Mouse (Mus musculus): Measurements from ENCODE around the gene Rab19. TPM values are rescaled to one million over a fixed set of nuclear protein-coding genes. Genes with fewer than 3 reads are reported as not detected.
"Not testable (repeated sequence)": the region's sequence is repeated elsewhere in the genome, so short reads cannot be mapped to it uniquely, and the experiment has no call there.

The Rab19 gene
- polyA plus RNA-seq, 1 experiment from 2014 or later: 4.0 TPM

GRCm38 (mm10) chr6:39416654-39417053 lies 35.7 kb downstream of the Rab19 start:
- H3K4me3 ChIP-seq (ENCODE audit: low read depth, low read length); H3K4me2 ChIP-seq (ENCODE audit: low read length); H3K4me1 ChIP-seq (replicated peaks; ENCODE audit: control insufficient read depth, insufficient read depth, low read length); H3K27ac ChIP-seq (ENCODE audit: low read depth); H3K9ac ChIP-seq (ENCODE audit: low read length); ATAC-seq (replicated peaks; ENCODE audit: low FRiP score, low TSS enrichment, low read depth); DNase-seq (ENCODE audit: low spot score); H3K9me3 ChIP-seq (ENCODE audit: control insufficient read depth, low read length); H3K36me3 ChIP-seq (ENCODE audit: control insufficient read depth, insufficient read depth, low read length): not testable (repeated sequence)
- peaks cover 27% of the 10 kb centered on the region; the same call in 1 of the 2 replicates for H3K27me3 ChIP-seq (replicated peaks; ENCODE audit: control insufficient read depth, insufficient read depth, low read length)

GRCm38 (mm10) chr6:39419386-39419850 lies 38.4 kb downstream of the Rab19 start:
- Histone ChIP-seq H3K9ac (ENCODE audit: low read length) (peak overlapping the region; percentile 66), H3K9me3 (ENCODE audit: control insufficient read depth, low read length) (no peaks in the 10 kb centered on the region), H3K4me1 (replicated peaks; ENCODE audit: control insufficient read depth, insufficient read depth, low read length) (peaks cover 5% of the 10 kb centered on the region; the same call in 1 of the 2 replicates), H3K36me3 (ENCODE audit: control insufficient read depth, insufficient read depth, low read length) (no peaks in the 10 kb centered on the region), H3K27me3 (replicated peaks; ENCODE audit: control insufficient read depth, insufficient read depth, low read length) (peaks cover 27% of the 10 kb centered on the region; the same call in 1 of the 2 replicates), H3K4me3 (ENCODE audit: low read depth, low read length) (peak overlapping the region; percentile 96), H3K4me2 (ENCODE audit: low read length) (peak overlapping the region; percentile 62), H3K27ac (ENCODE audit: low read depth) (peak overlapping the region; percentile 79)
- 1% methylated on average over 42 of the region's 43 CpGs for WGBS
- ATAC-seq (replicated peaks; ENCODE audit: low FRiP score, low TSS enrichment, low read depth): no peak
- DNase-seq (ENCODE audit: low spot score): no peak

DNA sequence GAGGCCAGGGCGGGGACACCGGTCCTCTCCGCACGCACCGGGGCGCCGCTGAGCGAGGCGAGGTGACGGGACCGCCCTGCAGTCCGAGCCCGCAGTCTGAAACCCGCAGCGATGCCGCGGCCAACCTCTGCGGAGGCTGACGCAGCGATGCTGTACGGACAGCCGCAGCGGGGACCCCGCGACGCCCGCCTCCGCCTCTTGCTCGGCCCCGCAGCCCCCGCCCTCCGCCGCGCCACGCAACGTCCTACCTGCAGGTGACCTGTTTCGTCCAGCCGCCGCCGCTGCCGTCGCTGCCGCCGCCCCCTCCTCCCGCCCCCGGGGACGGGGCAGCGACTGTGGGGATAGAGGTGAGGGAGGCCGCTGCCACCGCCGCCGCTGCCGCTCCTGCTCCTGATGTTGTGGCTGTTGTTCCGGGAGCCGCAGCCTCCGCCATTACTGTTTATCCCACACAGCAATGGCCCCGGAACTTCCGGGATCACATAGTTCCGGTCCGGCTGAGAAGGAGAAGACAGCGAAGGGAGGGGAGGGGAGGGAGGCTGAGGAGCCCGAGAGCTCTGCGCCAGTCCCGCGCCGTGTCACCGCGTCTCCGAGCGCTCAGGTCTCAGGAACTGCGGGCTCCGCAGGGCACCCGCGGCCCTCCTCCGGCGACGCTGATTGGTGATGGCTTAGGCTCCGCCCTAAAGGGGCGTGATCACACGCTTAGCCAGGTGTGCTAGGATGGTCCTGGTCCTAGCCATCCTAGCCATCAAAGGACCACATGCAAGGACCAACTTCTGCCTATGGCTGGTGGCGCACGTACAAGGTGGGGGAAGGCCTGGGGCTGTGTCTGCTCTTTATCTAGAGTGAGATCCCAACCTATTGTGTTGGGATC lies 39.1 kb downstream of the Rab19 start, which contains the start of gene Mkrn1:
Gene Mkrn1 (minus strand): TSS at position 612 of the 871 bp plus-strand sequence.
- Histone ChIP-seq H3K9me3 (ENCODE audit: control insufficient read depth, low read length) (no peaks in the 10 kb centered on the region), H3K9ac (ENCODE audit: low read length) (peak within 1 kb of the TSS; percentile 66), H3K4me2 (ENCODE audit: low read length) (peak within 1 kb of the TSS; percentile 62), H3K4me3 (ENCODE audit: low read depth, low read length) (peak within 1 kb of the TSS; percentile 96), H3K27me3 (replicated peaks; ENCODE audit: control insufficient read depth, insufficient read depth, low read length) (peaks cover 27% of the 10 kb centered on the region; the same call in 1 of the 2 replicates), H3K27ac (ENCODE audit: low read depth) (peak within 1 kb of the TSS; percentile 79), H3K36me3 (ENCODE audit: control insufficient read depth, insufficient read depth, low read length) (no peaks in the 10 kb centered on the region), H3K4me1 (replicated peaks; ENCODE audit: control insufficient read depth, insufficient read depth, low read length) (peaks cover 5% of the 10 kb centered on the region; the same call in 1 of the 2 replicates)
- DNase-seq (ENCODE audit: low spot score): peak; percentile 92
- ATAC-seq (replicated peaks; ENCODE audit: low FRiP score, low TSS enrichment, low read depth): peak; percentile 96
- under 1% methylated on average over 74 of the region's 82 CpGs for WGBS

DNA sequence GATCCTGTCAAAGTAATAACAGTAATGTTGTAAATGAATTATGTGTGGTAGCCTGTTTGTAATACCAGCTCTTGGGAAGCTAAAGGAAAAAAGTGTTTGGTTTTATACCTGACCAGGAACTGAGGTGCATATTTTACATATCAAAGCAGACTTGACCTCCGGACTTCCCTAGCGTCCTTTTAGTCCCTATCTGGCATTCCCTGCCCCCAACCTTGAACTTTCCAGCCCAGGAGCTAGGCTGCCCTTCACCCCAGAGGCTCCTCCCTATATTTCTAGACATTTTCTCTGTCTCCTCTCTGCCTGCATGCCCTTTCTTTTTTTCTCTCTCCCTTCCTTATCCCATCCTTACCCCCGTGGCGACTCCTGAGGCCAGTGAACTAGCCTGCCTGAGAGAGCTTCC lies 39.9 kb downstream of the Rab19 start:
- 37% methylated on average over 4 of the region's 4 CpGs for WGBS
- Histone ChIP-seq H3K9ac (ENCODE audit: low read length) (no peak overlapping the region), H3K4me3 (ENCODE audit: low read depth, low read length) (no peak overlapping the region), H3K27ac (ENCODE audit: low read depth) (no peak overlapping the region), H3K9me3 (ENCODE audit: control insufficient read depth, low read length) (no peaks in the 10 kb centered on the region), H3K27me3 (replicated peaks; ENCODE audit: control insufficient read depth, insufficient read depth, low read length) (peaks cover 27% of the 10 kb centered on the region; the same call in 1 of the 2 replicates), H3K36me3 (ENCODE audit: control insufficient read depth, insufficient read depth, low read length) (no peaks in the 10 kb centered on the region), H3K4me1 (replicated peaks; ENCODE audit: control insufficient read depth, insufficient read depth, low read length) (peaks cover 5% of the 10 kb centered on the region; the same call in 1 of the 2 replicates), H3K4me2 (ENCODE audit: low read length) (no peak overlapping the region; the same call in 1 of the 2 replicates)
- ATAC-seq (replicated peaks; ENCODE audit: low FRiP score, low TSS enrichment, low read depth): no peak
- DNase-seq (ENCODE audit: low spot score): no peak

GRCm38 (mm10) chr6:39423130-39423551 lies 42.2 kb downstream of the Rab19 start:
- Histone ChIP-seq H3K9ac (ENCODE audit: low read length) (no peak overlapping the region), H3K27ac (ENCODE audit: low read depth) (no peak overlapping the region), H3K27me3 (replicated peaks; ENCODE audit: control insufficient read depth, insufficient read depth, low read length) (peaks cover 20% of the 10 kb centered on the region; the same call in 1 of the 2 replicates), H3K36me3 (ENCODE audit: control insufficient read depth, insufficient read depth, low read length) (no peaks in the 10 kb centered on the region), H3K4me3 (ENCODE audit: low read depth, low read length) (no peak overlapping the region), H3K9me3 (ENCODE audit: control insufficient read depth, low read length) (no peaks in the 10 kb centered on the region), H3K4me2 (ENCODE audit: low read length) (no peak overlapping the region), H3K4me1 (replicated peaks; ENCODE audit: control insufficient read depth, insufficient read depth, low read length) (peaks cover 5% of the 10 kb centered on the region; the same call in 1 of the 2 replicates)
- DNase-seq (ENCODE audit: low spot score) (no peak), ATAC-seq (replicated peaks; ENCODE audit: low FRiP score, low TSS enrichment, low read depth) (no peak)
- 56% methylated on average over 6 of the region's 6 CpGs for WGBS

GRCm38 (mm10) chr6:39423686-39424085 lies 42.7 kb downstream of the Rab19 start:
- ATAC-seq (replicated peaks; ENCODE audit: low FRiP score, low TSS enrichment, low read depth) (no peak), DNase-seq (ENCODE audit: low spot score) (no peak)
- H3K4me2 ChIP-seq (ENCODE audit: low read length): no peak overlapping the region
- no peaks in the 10 kb centered on the region for H3K36me3 ChIP-seq (ENCODE audit: control insufficient read depth, insufficient read depth, low read length)
- peaks cover 15% of the 10 kb centered on the region; the same call in 1 of the 2 replicates for H3K27me3 ChIP-seq (replicated peaks; ENCODE audit: control insufficient read depth, insufficient read depth, low read length)
- H3K4me1 ChIP-seq (replicated peaks; ENCODE audit: control insufficient read depth, insufficient read depth, low read length): peaks cover 5% of the 10 kb centered on the region; the same call in 1 of the 2 replicates
- 84% methylated on average over 7 of the region's 7 CpGs for WGBS
- no peak overlapping the region for H3K9ac ChIP-seq (ENCODE audit: low read length)
- no peak overlapping the region for H3K27ac ChIP-seq (ENCODE audit: low read depth)
- H3K4me3 ChIP-seq (ENCODE audit: low read depth, low read length): no peak overlapping the region
- no peaks in the 10 kb centered on the region for H3K9me3 ChIP-seq (ENCODE audit: control insufficient read depth, low read length)

DNA sequence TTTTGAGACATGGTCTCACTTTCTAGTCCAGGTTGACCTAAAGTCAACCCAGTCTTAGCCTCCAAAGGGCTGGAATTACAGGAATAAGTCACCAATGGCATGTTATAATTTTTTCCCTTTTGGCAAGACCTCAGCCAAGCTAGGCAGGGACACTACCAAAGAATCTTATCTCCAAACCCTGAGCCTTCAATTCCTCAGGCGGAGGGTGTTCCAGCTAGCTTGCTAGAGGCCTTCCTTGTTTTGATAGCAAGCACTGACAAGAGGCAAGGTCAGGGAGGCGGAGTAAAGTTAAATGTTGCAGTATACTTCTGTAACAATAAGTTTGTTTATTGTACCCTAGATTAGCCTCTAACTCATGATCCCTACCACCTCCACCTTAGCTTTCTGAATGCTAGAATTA lies 44.2 kb downstream of the Rab19 start:
- DNase-seq (ENCODE audit: low spot score): no peak
- H3K9me3 ChIP-seq (ENCODE audit: control insufficient read depth, low read length): no peaks in the 10 kb centered on the region
- ATAC-seq (replicated peaks; ENCODE audit: low FRiP score, low TSS enrichment, low read depth): no peak
- H3K36me3 ChIP-seq (ENCODE audit: control insufficient read depth, insufficient read depth, low read length): no peaks in the 10 kb centered on the region
- peaks cover 10% of the 10 kb centered on the region; the same call in 1 of the 2 replicates for H3K27me3 ChIP-seq (replicated peaks; ENCODE audit: control insufficient read depth, insufficient read depth, low read length)
- H3K9ac ChIP-seq (ENCODE audit: low read length): no peak overlapping the region
- 78% methylated on average over 2 of the region's 2 CpGs for WGBS
- H3K4me1 ChIP-seq (replicated peaks; ENCODE audit: control insufficient read depth, insufficient read depth, low read length): no peaks in the 10 kb centered on the region
- no peak overlapping the region for H3K4me3 ChIP-seq (ENCODE audit: low read depth, low read length)
- no peak overlapping the region for H3K4me2 ChIP-seq (ENCODE audit: low read length)
- H3K27ac ChIP-seq (ENCODE audit: low read depth): no peak overlapping the region

GRCm38 (mm10) chr6:39426725-39427124 lies 45.8 kb downstream of the Rab19 start:
- no peaks in the 10 kb centered on the region for H3K9me3 ChIP-seq (ENCODE audit: control insufficient read depth, low read length)
- 84% methylated on average over 4 of the region's 4 CpGs for WGBS
- no peaks in the 10 kb centered on the region for H3K36me3 ChIP-seq (ENCODE audit: control insufficient read depth, insufficient read depth, low read length)
- H3K4me3 ChIP-seq (ENCODE audit: low read depth, low read length): no peak overlapping the region
- no peaks in the 10 kb centered on the region for H3K27me3 ChIP-seq (replicated peaks; ENCODE audit: control insufficient read depth, insufficient read depth, low read length)
- ATAC-seq (replicated peaks; ENCODE audit: low FRiP score, low TSS enrichment, low read depth) (no peak), DNase-seq (ENCODE audit: low spot score) (no peak)
- no peak overlapping the region for H3K4me2 ChIP-seq (ENCODE audit: low read length)
- no peak overlapping the region for H3K9ac ChIP-seq (ENCODE audit: low read length)
- no peak overlapping the region for H3K27ac ChIP-seq (ENCODE audit: low read depth)
- H3K4me1 ChIP-seq (replicated peaks; ENCODE audit: control insufficient read depth, insufficient read depth, low read length): no peaks in the 10 kb centered on the region

All from intestine, embryonic 14.5 days (tissue).